Mouse (Mus musculus): ENCODE measurements around the gene Zbtb20. TPM values are rescaled to one million over a fixed set of nuclear protein-coding genes. Genes with fewer than 3 reads are reported as not detected.
A peak's percentile ranks its signal among the peaks of the same experiment; 100 is the strongest.

The Zbtb20 gene
- polyA plus RNA-seq, 1 experiment from 2014 or later, result 18.8 TPM

- Histone ChIP-seq H3K9me3 (no peaks in the 10 kb centered on the region), H3K4me2 (replicated peaks) (0 out of 2 replicates have a peak overlapping the region, but pooled peaks have one; percentile 17), H3K4me1 (replicated peaks) (0 out of 2 replicates have a peak, but pooled peaks cover 6% of the 10 kb centered on the region), H3K9ac (no peak overlapping the region), H3K36me3 (no peaks in the 10 kb centered on the region), H3K27ac (0 out of 2 replicates have a peak overlapping the region, but pooled peaks have one; percentile 36), H3K4me3 (replicated peaks) (no peak overlapping the region), H3K27me3 (replicated peaks) (no peaks in the 10 kb centered on the region)
- whole genome bisulfite sequencing, result 50% methylated on average over 6 of the region's 6 CpGs
- ATAC-seq, result peak; percentile 23; the same call in 1 of the 2 replicates
Observed at GRCm38 (mm10) chr16:43363316-43363715, 487.6 kb downstream of the Zbtb20 start.

GRCm38 (mm10) chr16:43363751-43364515 is 488.3 kb downstream of the Zbtb20 start:
- Histone ChIP-seq H3K4me2 (replicated peaks) (peak overlapping the region; percentile 25), H3K27ac (peak overlapping the region; percentile 80), H3K9me3 (no peaks in the 10 kb centered on the region), H3K4me1 (replicated peaks) (0 out of 2 replicates have a peak, but pooled peaks cover 6% of the 10 kb centered on the region), H3K36me3 (no peaks in the 10 kb centered on the region), H3K9ac (no peak overlapping the region), H3K27me3 (replicated peaks) (no peaks in the 10 kb centered on the region), H3K4me3 (replicated peaks) (no peak overlapping the region)
- peak; percentile 87 for ATAC-seq
- WGBS, result 19% methylated on average over 7 of the region's 7 CpGs

GRCm38 (mm10) chr16:43364516-43364910 is 488.8 kb downstream of the Zbtb20 start:
- Histone ChIP-seq H3K27me3 (replicated peaks) (no peaks in the 10 kb centered on the region), H3K27ac (0 out of 2 replicates have a peak overlapping the region, but pooled peaks have one; percentile 80), H3K4me3 (replicated peaks) (no peak overlapping the region), H3K9me3 (no peaks in the 10 kb centered on the region), H3K36me3 (no peaks in the 10 kb centered on the region), H3K9ac (no peak overlapping the region), H3K4me1 (replicated peaks) (0 out of 2 replicates have a peak, but pooled peaks cover 6% of the 10 kb centered on the region), H3K4me2 (replicated peaks) (no peak overlapping the region)
- ATAC-seq, result no peak
- 80% methylated on average over 6 of the region's 6 CpGs for WGBS

- 87% methylated on average over 3 of the region's 3 CpGs for WGBS
- H3K4me1 ChIP-seq (replicated peaks), result 0 out of 2 replicates have a peak, but pooled peaks cover 6% of the 10 kb centered on the region
- H3K9me3 ChIP-seq, result no peaks in the 10 kb centered on the region
- no peak for ATAC-seq
- H3K27me3 ChIP-seq (replicated peaks), result no peaks in the 10 kb centered on the region
- H3K4me3 ChIP-seq (replicated peaks), result no peak overlapping the region
- H3K36me3 ChIP-seq, result no peaks in the 10 kb centered on the region
- no peak overlapping the region for H3K27ac ChIP-seq
- H3K4me2 ChIP-seq (replicated peaks), result no peak overlapping the region
- H3K9ac ChIP-seq, result no peak overlapping the region
Observed at GRCm38 (mm10) chr16:43365277-43365676, 489.6 kb downstream of the Zbtb20 start.

- H3K27ac ChIP-seq, result no peak overlapping the region
- WGBS, result 68% methylated on average over 3 of the region's 3 CpGs
- no peaks in the 10 kb centered on the region for H3K27me3 ChIP-seq (replicated peaks)
Observed at GRCm38 (mm10) chr16:43370496-43371020, 494.9 kb downstream of the Zbtb20 start.

GRCm38 (mm10) chr16:43376782-43377181 is 501.1 kb downstream of the Zbtb20 start:
- Histone ChIP-seq H3K9ac (no peak overlapping the region), H3K27me3 (replicated peaks) (no peaks in the 10 kb centered on the region), H3K9me3 (no peaks in the 10 kb centered on the region), H3K27ac (no peak overlapping the region), H3K4me2 (replicated peaks) (no peak overlapping the region), H3K36me3 (no peaks in the 10 kb centered on the region), H3K4me3 (replicated peaks) (no peak overlapping the region), H3K4me1 (replicated peaks) (no peaks in the 10 kb centered on the region)
- WGBS, result 69% methylated on average over 6 of the region's 6 CpGs
- ATAC-seq, result no peak

More at GRCm38 (mm10) chr16:43370496-43371020, 494.9 kb downstream of the Zbtb20 start:
- no peak for ATAC-seq
- no peaks in the 10 kb centered on the region for H3K9me3 ChIP-seq
- no peak overlapping the region for H3K4me2 ChIP-seq (replicated peaks)
- H3K36me3 ChIP-seq, result no peaks in the 10 kb centered on the region
- H3K4me1 ChIP-seq (replicated peaks), result no peaks in the 10 kb centered on the region
- no peak overlapping the region for H3K4me3 ChIP-seq (replicated peaks)
- H3K9ac ChIP-seq, result no peak overlapping the region

GRCm38 (mm10) chr16:43379351-43380325 is 504.0 kb downstream of the Zbtb20 start:
- no peaks in the 10 kb centered on the region for H3K36me3 ChIP-seq
- no peak for ATAC-seq
- WGBS, result 80% methylated on average over 7 of the region's 7 CpGs
- H3K4me2 ChIP-seq (replicated peaks), result no peak overlapping the region
- H3K4me3 ChIP-seq (replicated peaks), result no peak overlapping the region
- no peaks in the 10 kb centered on the region for H3K4me1 ChIP-seq (replicated peaks)
- no peaks in the 10 kb centered on the region for H3K9me3 ChIP-seq
- no peaks in the 10 kb centered on the region for H3K27me3 ChIP-seq (replicated peaks)
- H3K9ac ChIP-seq, result no peak overlapping the region
- no peak overlapping the region for H3K27ac ChIP-seq

- Histone ChIP-seq H3K9me3 (no peaks in the 10 kb centered on the region), H3K4me3 (replicated peaks) (no peak overlapping the region), H3K4me1 (replicated peaks) (no peaks in the 10 kb centered on the region), H3K9ac (no peak overlapping the region), H3K4me2 (replicated peaks) (no peak overlapping the region), H3K27me3 (replicated peaks) (no peaks in the 10 kb centered on the region), H3K36me3 (no peaks in the 10 kb centered on the region), H3K27ac (no peak overlapping the region)
- WGBS, result 81% methylated on average over 2 of the region's 2 CpGs
- ATAC-seq, result no peak
Observed at GRCm38 (mm10) chr16:43381183-43381582, 505.5 kb downstream of the Zbtb20 start.

- WGBS, result 82% methylated on average over 7 of the region's 7 CpGs
- ATAC-seq, result no peak
Observed at GRCm38 (mm10) chr16:43383149-43383740, 507.6 kb downstream of the Zbtb20 start.

GRCm38 (mm10) chr16:43384953-43385619 is 509.4 kb downstream of the Zbtb20 start:
- ATAC-seq, result peak; percentile 83
- no peaks in the 10 kb centered on the region for H3K36me3 ChIP-seq
- H3K4me1 ChIP-seq (replicated peaks), result no peaks in the 10 kb centered on the region
- H3K9me3 ChIP-seq, result no peaks in the 10 kb centered on the region
- WGBS, result 58% methylated on average over 4 of the region's 4 CpGs
- no peak overlapping the region for H3K27ac ChIP-seq
- no peak overlapping the region for H3K4me2 ChIP-seq (replicated peaks)
- no peaks in the 10 kb centered on the region for H3K27me3 ChIP-seq (replicated peaks)
- H3K4me3 ChIP-seq (replicated peaks), result no peak overlapping the region
- no peak overlapping the region for H3K9ac ChIP-seq

More at GRCm38 (mm10) chr16:43383149-43383740, 507.6 kb downstream of the Zbtb20 start:
- H3K27ac ChIP-seq, result no peak overlapping the region
- H3K36me3 ChIP-seq, result no peaks in the 10 kb centered on the region
- no peak overlapping the region for H3K4me3 ChIP-seq (replicated peaks)
- no peaks in the 10 kb centered on the region for H3K4me1 ChIP-seq (replicated peaks)
- no peaks in the 10 kb centered on the region for H3K27me3 ChIP-seq (replicated peaks)
- no peak overlapping the region for H3K9ac ChIP-seq
- no peaks in the 10 kb centered on the region for H3K9me3 ChIP-seq
- no peak overlapping the region for H3K4me2 ChIP-seq (replicated peaks)

GRCm38 (mm10) chr16:43385620-43386210 is 510.0 kb downstream of the Zbtb20 start:
- no peaks in the 10 kb centered on the region for H3K9me3 ChIP-seq
- 70% methylated on average over 5 of the region's 5 CpGs for WGBS

More at GRCm38 (mm10) chr16:43385620-43386210, 510.0 kb downstream of the Zbtb20 start:
- no peak for ATAC-seq
- Histone ChIP-seq H3K27me3 (replicated peaks) (no peaks in the 10 kb centered on the region), H3K36me3 (no peaks in the 10 kb centered on the region), H3K4me2 (replicated peaks) (no peak overlapping the region), H3K9ac (no peak overlapping the region), H3K27ac (no peak overlapping the region), H3K4me1 (replicated peaks) (no peaks in the 10 kb centered on the region), H3K4me3 (replicated peaks) (no peak overlapping the region)

All from intestine, embryonic 15.5 days (tissue).